Mouse (Mus musculus) forebrain, embryonic 14.5 days (tissue): ENCODE results near the gene Nmnat3. TPM values are rescaled to one million over a fixed set of nuclear protein-coding genes. Genes with fewer than 3 reads are reported as not detected.

Experiments used
- ATAC-seq: fragments of 200-750 bp; cut with Nextera tagmentation; 2 replicates; pipeline ENCODE4 v1.8.0; 2017; ENCODE audit warnings: mild to moderate bottlenecking, moderate library complexity
- DNase-seq: peaks from one replicate; pipeline ENCODE4 v3.0.0-alpha.2; 2015; ENCODE audit warnings: low spot score
- H3K27ac ChIP-seq: fragments of 300-500 bp; sonication (generic); 2 replicates; pipeline ENCODE4 v1.5.1; 2014; ENCODE audit warnings: low read depth, mild to moderate bottlenecking, control low read depth, low read length, moderate library complexity
- H3K27me3 ChIP-seq: fragments of 300-500 bp; sonication (generic); replicated peaks from 2 replicates; pipeline ENCODE4 v1.6.1; 2014; ENCODE audit warnings: low read length, control low read depth, mixed read lengths; ENCODE audit not compliant: control insufficient read depth, insufficient read depth
- H3K36me3 ChIP-seq: fragments of 300-500 bp; sonication (generic); 2 replicates; pipeline ENCODE4 v1.6.1; 2014; ENCODE audit warnings: low read length, control low read depth; ENCODE audit not compliant: control insufficient read depth, insufficient read depth
- H3K4me1 ChIP-seq: fragments of 300-500 bp; sonication (generic); 2 replicates; pipeline ENCODE4 v1.6.1; 2014; ENCODE audit warnings: antibody characterized with exemption, low read length, control low read depth; ENCODE audit not compliant: control insufficient read depth, insufficient read depth
- H3K4me2 ChIP-seq: fragments of 300-500 bp; sonication (generic); 2 replicates; pipeline ENCODE4 v1.6.1; 2014; ENCODE audit warnings: mild to moderate bottlenecking, control low read depth, low read length
- H3K4me3 ChIP-seq: fragments of 300-500 bp; sonication (generic); 2 replicates; pipeline ENCODE4 v1.5.1; 2014; ENCODE audit warnings: low read depth, low read length, control low read depth
- H3K9ac ChIP-seq: fragments of 300-500 bp; sonication (generic); 2 replicates; pipeline ENCODE4 v1.6.1; 2014; ENCODE audit warnings: mild to moderate bottlenecking, low read length, control low read depth, moderate library complexity
- H3K9me3 ChIP-seq: fragments of 300-500 bp; sonication (generic); replicated peaks from 2 replicates; pipeline ENCODE4 v1.6.1; 2016; ENCODE audit warnings: low read length, control low read depth, mixed read lengths; ENCODE audit not compliant: control insufficient read depth
- WGBS: fragments of 180-500 bp; shearing (Covaris S2); extraction: QIAGEN DNeasy Blood & Tissue Kit; methylation state at CpG from one replicate; pipeline ENCODE4 v1.1.7; 2014; 5-methylcytosine and 5-hydroxymethylcytosine counted together
- polyA plus RNA-seq: library from polyadenylated mRNA; unstranded; fragments of >200 nt; fragmentation: Nextera tagmentation; extraction: Ambion mirVana; gene quantifications from 2 replicates; pipeline ENCODE4 v1.2.1, GENCODE M21; 2014

Nmnat3 gene
- polyA plus RNA-seq, 1 experiment from 2014 or later = 2.5 TPM

DNA sequence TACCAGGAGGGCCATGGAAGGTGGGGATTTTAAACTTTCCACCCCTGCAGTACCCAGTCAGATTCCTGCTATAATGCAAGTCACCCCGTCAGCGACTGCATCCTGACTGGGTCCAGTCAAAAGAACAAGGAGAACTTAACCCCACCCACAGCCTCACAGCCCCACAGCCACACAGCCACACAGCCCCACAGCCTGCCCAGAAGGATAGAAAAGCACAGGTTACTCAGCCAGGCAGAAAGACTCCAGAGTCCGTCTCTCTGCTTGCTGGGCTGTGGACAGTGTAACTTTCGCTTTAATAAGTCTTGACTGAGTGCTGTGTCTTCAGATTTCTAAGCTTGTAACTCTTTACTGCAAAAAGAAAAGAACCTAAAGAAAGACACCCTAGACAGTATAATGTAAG, 53.2 kb downstream of the Nmnat3 start:
- Histone ChIP-seq H3K4me3 (no peak overlapping the region), H3K27ac (no peak overlapping the region), H3K9ac (no peak overlapping the region), H3K4me1 (no peaks in the 10 kb centered on the region), H3K9me3 (no peaks in the 10 kb centered on the region), H3K4me2 (no peak overlapping the region), H3K27me3 (no peaks in the 10 kb centered on the region), H3K36me3 (no peaks in the 10 kb centered on the region)
- DNase-seq (no peak), ATAC-seq (no peak)
- 70% methylated on average over 4 of the region's 4 CpGs for WGBS

DNA sequence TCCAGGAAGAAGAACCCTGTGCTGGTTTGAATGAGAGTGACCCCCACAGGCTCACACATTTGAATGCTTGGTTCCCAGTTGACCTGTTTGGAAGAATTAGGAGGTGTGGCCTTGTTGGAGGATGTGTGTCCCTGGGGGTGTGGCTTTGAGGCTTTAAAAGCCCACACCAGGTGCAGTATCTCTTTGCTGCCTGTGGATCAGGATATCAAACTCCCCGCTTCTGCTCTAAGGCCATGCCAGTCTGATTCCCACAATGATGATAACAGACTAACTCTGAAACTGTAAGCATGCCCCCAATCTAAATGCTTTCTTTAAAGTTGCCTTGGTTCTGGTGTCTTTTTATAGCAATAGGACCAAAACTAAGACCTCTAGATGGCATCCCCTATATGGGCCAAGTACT, 58.6 kb downstream of the Nmnat3 start:
- H3K9me3 ChIP-seq = no peaks in the 10 kb centered on the region
- 96% methylated on average over 1 of the region's 1 CpGs for WGBS
- no peak overlapping the region for H3K27ac ChIP-seq
- no peak overlapping the region for H3K4me2 ChIP-seq
- no peak for DNase-seq
- ATAC-seq = no peak
- H3K4me3 ChIP-seq = no peak overlapping the region
- peaks cover 11% of the 10 kb centered on the region; the same call in 1 of the 2 replicates for H3K4me1 ChIP-seq
- no peaks in the 10 kb centered on the region for H3K36me3 ChIP-seq
- H3K9ac ChIP-seq = no peak overlapping the region
- no peaks in the 10 kb centered on the region for H3K27me3 ChIP-seq

DNA sequence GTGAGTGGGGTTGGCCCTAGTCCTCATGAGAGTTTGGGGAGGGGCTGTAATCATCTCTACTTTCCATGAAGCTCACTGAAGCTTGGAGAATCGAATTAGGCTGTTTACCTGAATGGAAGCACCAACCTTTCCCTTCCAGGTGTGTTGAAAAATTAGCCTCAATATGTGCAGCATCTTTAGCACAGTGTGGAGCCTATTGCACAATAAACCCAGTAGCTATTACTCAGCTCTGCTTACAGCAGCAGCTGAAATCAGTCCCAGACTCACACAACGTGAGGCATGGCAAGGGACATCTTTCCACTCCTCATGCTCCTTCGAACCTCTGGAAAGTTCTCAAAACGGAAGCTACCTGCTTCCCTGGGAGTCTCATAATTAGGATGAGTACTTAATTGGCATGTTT, 59.0 kb downstream of the Nmnat3 start:
- ATAC-seq = no peak
- no peaks in the 10 kb centered on the region for H3K27me3 ChIP-seq
- no peaks in the 10 kb centered on the region for H3K36me3 ChIP-seq
- peaks cover 11% of the 10 kb centered on the region; the same call in 1 of the 2 replicates for H3K4me1 ChIP-seq
- no peak overlapping the region for H3K4me2 ChIP-seq
- no peak for DNase-seq
- H3K27ac ChIP-seq = no peak overlapping the region
- WGBS = 67% methylated on average over 4 of the region's 4 CpGs
- no peak overlapping the region for H3K9ac ChIP-seq
- H3K9me3 ChIP-seq = no peaks in the 10 kb centered on the region
- H3K4me3 ChIP-seq = no peak overlapping the region

DNA sequence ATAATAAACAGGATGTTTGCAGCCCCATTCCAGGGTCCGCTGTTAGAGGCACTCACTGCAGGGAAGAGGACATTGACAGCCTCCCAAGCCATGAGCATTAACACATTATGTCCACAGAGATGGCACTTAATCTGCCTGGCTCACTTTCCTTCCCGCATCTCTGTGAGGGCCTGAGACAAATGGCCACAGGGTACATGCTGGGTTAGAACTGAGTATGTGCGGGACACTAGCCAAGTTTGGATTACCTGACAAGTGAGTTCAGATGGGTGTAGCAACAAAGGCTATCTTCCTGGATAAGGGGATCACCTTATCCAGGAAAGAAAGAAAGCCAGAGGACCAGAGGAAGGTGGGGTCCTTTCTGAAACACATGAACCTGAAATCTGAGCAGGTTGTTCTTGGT, 59.8 kb downstream of the Nmnat3 start:
- Histone ChIP-seq H3K9me3 (no peaks in the 10 kb centered on the region), H3K9ac (no peak overlapping the region), H3K27me3 (no peaks in the 10 kb centered on the region), H3K4me1 (peaks cover 11% of the 10 kb centered on the region; the same call in 1 of the 2 replicates), H3K4me3 (no peak overlapping the region), H3K36me3 (no peaks in the 10 kb centered on the region), H3K4me2 (no peak overlapping the region), H3K27ac (no peak overlapping the region)
- 94% methylated on average over 3 of the region's 3 CpGs for WGBS
- ATAC-seq = no peak
- no peak for DNase-seq

DNA sequence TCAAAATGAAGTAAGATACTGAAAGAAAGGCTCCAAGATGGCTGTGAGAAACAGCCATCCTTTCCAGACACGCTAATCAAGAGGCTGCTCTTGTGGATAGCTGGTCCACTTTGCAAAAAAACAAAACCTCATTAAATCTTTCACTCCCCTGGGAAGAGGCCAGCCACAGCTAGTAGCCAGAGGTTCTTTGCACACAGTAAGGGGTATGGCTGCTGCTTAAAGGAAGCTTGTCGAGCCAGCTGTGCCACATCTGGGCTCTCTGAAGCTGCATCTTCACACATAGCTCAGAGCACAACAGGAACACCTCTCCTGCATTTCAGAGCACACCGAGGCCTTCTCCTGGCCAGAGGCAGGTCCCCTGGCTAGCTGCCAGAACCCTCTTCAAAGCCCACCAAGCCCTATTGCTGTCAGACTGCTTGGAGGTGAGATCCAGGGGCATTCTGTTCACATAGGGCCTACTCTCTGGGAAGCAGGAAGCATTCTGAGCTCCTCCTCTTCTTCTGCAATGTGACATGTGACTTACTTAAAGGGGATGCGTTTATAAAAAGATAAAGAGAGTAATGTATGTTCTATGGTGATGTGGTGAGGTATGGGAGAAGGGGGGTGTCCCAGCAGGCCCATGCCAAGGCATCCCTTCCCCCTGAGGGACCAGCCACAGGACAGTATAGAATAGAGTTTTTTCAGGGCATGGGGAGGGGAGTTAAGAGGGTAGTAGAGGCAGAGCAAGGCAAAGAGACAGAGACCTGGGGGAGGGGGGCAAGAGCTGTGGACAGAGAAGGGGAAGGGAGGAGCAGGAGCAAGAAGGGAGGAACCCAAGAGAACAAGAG, 63.3 kb downstream of the Nmnat3 start:
- no peaks in the 10 kb centered on the region for H3K27me3 ChIP-seq
- WGBS = 4% methylated on average over 4 of the region's 4 CpGs
- no peaks in the 10 kb centered on the region for H3K36me3 ChIP-seq
- H3K9ac ChIP-seq = no peak overlapping the region
- no peaks in the 10 kb centered on the region for H3K9me3 ChIP-seq
- DNase-seq (peak; percentile 36), ATAC-seq (peak; percentile 65)
- H3K4me3 ChIP-seq = no peak overlapping the region
- no peak overlapping the region for H3K4me2 ChIP-seq
- peaks cover 11% of the 10 kb centered on the region; the same call in 1 of the 2 replicates for H3K4me1 ChIP-seq
- H3K27ac ChIP-seq = no peak overlapping the region

DNA sequence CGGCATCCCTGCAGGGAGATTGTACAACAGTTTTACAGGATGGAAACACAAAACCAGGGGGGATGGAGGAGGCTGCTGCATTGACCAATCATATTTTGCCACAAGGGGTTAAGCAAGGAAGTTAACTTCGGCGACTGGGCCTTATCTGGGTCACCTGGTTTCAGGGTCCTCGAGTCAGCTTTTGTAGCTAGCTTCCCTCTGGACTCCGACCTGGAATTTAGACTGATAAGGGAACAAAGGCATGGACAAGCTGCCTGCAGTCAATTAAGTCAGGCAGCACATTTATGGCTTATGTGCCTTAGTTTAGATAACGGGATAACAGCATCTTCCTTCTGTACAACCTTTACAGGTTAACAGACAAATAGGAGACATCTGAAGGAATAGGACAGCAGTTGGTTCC, 65.1 kb downstream of the Nmnat3 start:
- Histone ChIP-seq H3K27me3 (no peaks in the 10 kb centered on the region), H3K4me1 (peaks cover 11% of the 10 kb centered on the region; the same call in 1 of the 2 replicates), H3K36me3 (no peaks in the 10 kb centered on the region), H3K9ac (no peak overlapping the region), H3K27ac (no peak overlapping the region), H3K4me2 (no peak overlapping the region), H3K9me3 (no peaks in the 10 kb centered on the region), H3K4me3 (no peak overlapping the region)
- no peak for DNase-seq
- 88% methylated on average over 6 of the region's 6 CpGs for WGBS
- no peak for ATAC-seq

DNA sequence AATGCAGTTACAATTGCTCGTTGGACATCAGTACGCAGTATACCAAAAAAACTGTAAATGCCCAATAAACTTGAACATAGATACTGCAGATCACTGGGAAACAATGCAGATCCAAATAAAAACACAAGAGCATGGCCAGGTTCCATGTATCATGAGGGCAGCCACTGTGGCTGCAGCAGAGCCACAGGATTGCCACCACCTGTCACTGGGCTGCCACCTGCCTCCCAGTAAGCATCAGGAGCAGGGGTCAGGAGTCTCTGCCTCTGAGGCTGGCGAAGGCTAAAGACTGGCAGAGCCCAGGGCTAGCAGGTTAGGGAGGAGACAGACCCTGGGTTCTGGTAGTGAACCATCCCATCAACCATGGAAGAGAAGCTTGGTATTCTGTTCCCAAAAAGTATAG, 67.7 kb downstream of the Nmnat3 start:
- Histone ChIP-seq H3K4me1 (peaks cover 7% of the 10 kb centered on the region; the same call in 1 of the 2 replicates), H3K27me3 (no peaks in the 10 kb centered on the region), H3K36me3 (no peaks in the 10 kb centered on the region), H3K9me3 (no peaks in the 10 kb centered on the region), H3K4me3 (no peak overlapping the region), H3K4me2 (no peak overlapping the region), H3K27ac (no peak overlapping the region), H3K9ac (no peak overlapping the region)
- WGBS = 95% methylated on average over 3 of the region's 3 CpGs
- no peak for DNase-seq
- ATAC-seq = no peak

DNA sequence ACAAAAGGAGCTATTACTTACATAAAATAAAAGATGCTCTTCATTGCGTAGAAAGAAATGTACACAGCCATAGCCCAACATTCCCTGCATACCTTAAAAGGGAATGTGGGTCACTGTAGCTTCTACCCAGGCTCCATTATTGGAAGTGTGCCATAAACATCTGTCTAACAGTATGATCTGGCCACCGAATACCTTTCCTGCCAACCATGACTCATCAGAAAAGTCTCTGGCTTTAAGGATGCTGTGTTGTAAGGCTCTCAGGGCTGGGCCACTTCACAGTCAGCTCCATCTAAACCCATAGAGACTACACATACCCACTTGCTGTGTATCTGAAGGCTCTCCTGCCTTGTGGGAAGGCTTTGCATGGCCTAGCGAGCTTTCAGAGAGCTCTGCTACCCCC, 73.8 kb downstream of the Nmnat3 start:
- Histone ChIP-seq H3K27me3 (no peaks in the 10 kb centered on the region), H3K27ac (no peak overlapping the region), H3K4me2 (no peak overlapping the region), H3K36me3 (no peaks in the 10 kb centered on the region), H3K9ac (no peak overlapping the region), H3K4me1 (no peaks in the 10 kb centered on the region), H3K9me3 (no peaks in the 10 kb centered on the region), H3K4me3 (no peak overlapping the region)
- WGBS = 85% methylated on average over 3 of the region's 3 CpGs
- DNase-seq (no peak), ATAC-seq (no peak)

DNA sequence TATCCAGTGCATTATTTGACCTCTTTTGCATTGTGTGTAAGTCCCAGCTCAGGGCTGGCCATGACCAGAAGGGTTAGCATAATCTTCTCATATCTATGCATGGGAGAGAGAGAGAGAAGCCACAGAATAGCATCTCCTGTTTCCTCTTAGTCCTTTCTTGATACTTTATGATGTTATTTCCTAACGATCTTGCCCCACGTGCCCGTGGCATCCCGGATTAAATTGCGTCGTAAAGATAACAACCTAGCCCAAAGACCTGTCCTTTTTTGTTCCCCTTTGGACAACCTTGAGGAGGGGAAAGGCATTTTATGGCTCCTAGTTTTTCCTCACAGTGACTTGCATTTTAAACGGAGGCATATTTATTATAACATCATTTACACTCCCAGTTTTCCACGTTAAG, 78.8 kb downstream of the Nmnat3 start:
- no peak overlapping the region for H3K9ac ChIP-seq
- no peak overlapping the region for H3K4me3 ChIP-seq
- no peaks in the 10 kb centered on the region for H3K27me3 ChIP-seq
- H3K4me1 ChIP-seq = no peaks in the 10 kb centered on the region
- no peaks in the 10 kb centered on the region for H3K36me3 ChIP-seq
- H3K9me3 ChIP-seq = no peaks in the 10 kb centered on the region
- H3K27ac ChIP-seq = no peak overlapping the region
- no peak overlapping the region for H3K4me2 ChIP-seq
- WGBS = 78% methylated on average over 8 of the region's 8 CpGs
- DNase-seq (no peak), ATAC-seq (no peak)
